In the genomic region with DNA sequence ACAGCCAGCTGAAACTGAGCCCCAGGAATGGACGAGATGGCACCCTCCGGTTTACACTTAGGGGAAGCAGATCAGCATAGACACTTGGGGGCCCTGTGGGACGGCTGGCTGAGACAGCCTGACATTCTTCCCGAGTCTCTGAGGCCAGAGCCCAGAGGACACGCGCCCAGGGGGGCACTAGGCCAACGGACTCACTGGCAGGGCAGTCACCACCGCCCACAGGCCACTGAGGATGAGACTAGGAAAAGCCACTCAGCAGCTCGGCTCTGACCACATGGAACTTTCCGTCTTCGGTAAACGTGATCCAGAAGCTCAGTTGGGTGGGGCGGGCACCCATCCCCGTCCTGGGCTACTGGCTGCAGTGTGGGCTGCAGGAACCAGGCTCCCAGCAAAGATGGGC, we compare ENCODE assay signal across 11 mouse cellular contexts. TPM values are rescaled to one million over a fixed set of nuclear protein-coding genes. Genes with fewer than 3 reads are reported as not detected.
DNase-seq lines count a peak whose midpoint lies in the region; ATAC-seq and TF ChIP-seq lines count a peak whose summit lies in the region.
"Had no signal": no experiment of that assay in that cellular context is flagged by ENCODE, and none has a peak within 500 bp of the region (broad histone marks: within the 10 kb centered on the region; RNA-seq: fewer than 3 reads in every experiment).

No protein-coding gene starts in this region.

- TF ChIP-seq CTCF in lung, postnatal 0 days (IDR thresholded peaks at IDR 0.05), result no peak
- no peak for TF ChIP-seq CTCF in intestine, postnatal 0 days (IDR thresholded peaks at IDR 0.05; ENCODE audit: low read depth)

- no peak overlapping the region for H3K4me2 ChIP-seq in forebrain, embryonic 12.5 days
- no peak overlapping the region for H3K4me2 ChIP-seq in forebrain, embryonic 11.5 days (ENCODE audit: low read depth, low read length, severe bottlenecking)
- no peak overlapping the region for H3K4me2 ChIP-seq in lung, postnatal 0 days (replicated peaks; ENCODE audit: low read depth, low read length)
- H3K4me2 ChIP-seq in embryonic facial prominence, embryonic 15.5 days (replicated peaks), result no peak overlapping the region
- no peak overlapping the region for H3K4me2 ChIP-seq in intestine, postnatal 0 days (replicated peaks; ENCODE audit: low read depth)
- H3K4me2 ChIP-seq: hindbrain, embryonic 15.5 days had no signal

- DNase-seq in forebrain, embryonic 11.5 days (ENCODE audit: low spot score), result no peak
- peak; percentile 50 for DNase-seq in lung, postnatal 14 days
- no peak for DNase-seq in lung, postnatal 0 days (ENCODE audit: low spot score)
- DNase-seq in B cell, adult 2 months, result no peak
- no peak for DNase-seq in layer of hippocampus, adult 8-10 months (ENCODE audit: low spot score in 2 of 2)
- DNase-seq: layer of hippocampus, postnatal 36 days had no signal

- H3K4me1 ChIP-seq in forebrain, embryonic 12.5 days, result peaks cover 55% of the 10 kb centered on the region
- peaks cover 7% of the 10 kb centered on the region; the same call in 1 of the 2 replicates for H3K4me1 ChIP-seq in forebrain, embryonic 11.5 days (replicated peaks; ENCODE audit: control insufficient read depth, insufficient read depth, low read length)
- peaks cover 13% of the 10 kb centered on the region for H3K4me1 ChIP-seq in lung, postnatal 0 days (ENCODE audit: insufficient read depth, low read depth, low read length)
- peaks cover 50% of the 10 kb centered on the region for H3K4me1 ChIP-seq in embryonic facial prominence, embryonic 15.5 days
- H3K4me1 ChIP-seq in intestine, postnatal 0 days (replicated peaks; ENCODE audit: control insufficient read depth, insufficient read depth, low read length), result no peaks in the 10 kb centered on the region

- H3K9ac ChIP-seq in forebrain, embryonic 12.5 days, result no peak overlapping the region
- H3K9ac ChIP-seq in forebrain, embryonic 11.5 days (ENCODE audit: low read length), result no peak overlapping the region
- no peak overlapping the region for H3K9ac ChIP-seq in lung, postnatal 0 days (replicated peaks; ENCODE audit: low read depth)
- no peak overlapping the region for H3K9ac ChIP-seq in embryonic facial prominence, embryonic 15.5 days
- H3K9ac ChIP-seq in intestine, postnatal 0 days (ENCODE audit: low read depth, low read length), result no peak overlapping the region
- H3K9ac ChIP-seq: hindbrain, embryonic 15.5 days had no signal

- H3K27me3 ChIP-seq in forebrain, embryonic 12.5 days, result no peaks in the 10 kb centered on the region
- H3K27me3 ChIP-seq in forebrain, embryonic 11.5 days (ENCODE audit: control insufficient read depth, insufficient read depth, low read length), result no peaks in the 10 kb centered on the region
- no peaks in the 10 kb centered on the region for H3K27me3 ChIP-seq in lung, postnatal 0 days (replicated peaks; ENCODE audit: insufficient read depth, low read length)
- H3K27me3 ChIP-seq in embryonic facial prominence, embryonic 15.5 days, result no peaks in the 10 kb centered on the region
- no peaks in the 10 kb centered on the region for H3K27me3 ChIP-seq in intestine, postnatal 0 days (replicated peaks; ENCODE audit: control insufficient read depth, insufficient read depth, low read length)
- H3K27me3 ChIP-seq: CH12.LX; hindbrain, embryonic 15.5 days had no signal

- ATAC-seq in forebrain, embryonic 12.5 days (ENCODE audit: low FRiP score), result no peak
- no peak for ATAC-seq in forebrain, embryonic 11.5 days (replicated peaks; ENCODE audit: low FRiP score)
- no peak for ATAC-seq in lung, postnatal 0 days
- no peak for ATAC-seq in embryonic facial prominence, embryonic 15.5 days (ENCODE audit: insufficient number of reproducible peaks, low FRiP score, low TSS enrichment, low read depth)
- no peak for ATAC-seq in intestine, postnatal 0 days

- peak overlapping the region; percentile 31; the same call in 1 of the 2 replicates for H3K27ac ChIP-seq in forebrain, embryonic 12.5 days
- H3K27ac ChIP-seq in forebrain, embryonic 11.5 days (ENCODE audit: low read depth, low read length), result no peak overlapping the region
- H3K27ac ChIP-seq in lung, postnatal 0 days (ENCODE audit: low read length), result no peak overlapping the region
- peak overlapping the region; percentile 92 for H3K27ac ChIP-seq in embryonic facial prominence, embryonic 15.5 days (replicated peaks)
- H3K27ac ChIP-seq in intestine, postnatal 0 days (ENCODE audit: low read depth, low read length), result peak overlapping the region; percentile 21; the same call in 1 of the 2 replicates
- H3K27ac ChIP-seq: hindbrain, embryonic 15.5 days had no signal

- peaks cover 98% of the 10 kb centered on the region for H3K36me3 ChIP-seq in forebrain, embryonic 12.5 days (replicated peaks)
- peaks cover 19% of the 10 kb centered on the region for H3K36me3 ChIP-seq in forebrain, embryonic 11.5 days (ENCODE audit: control insufficient read depth, insufficient read depth, low read length)
- peaks cover 5% of the 10 kb centered on the region; the same call in 1 of the 2 replicates for H3K36me3 ChIP-seq in lung, postnatal 0 days (ENCODE audit: insufficient read depth, low read length)
- peaks cover 57% of the 10 kb centered on the region for H3K36me3 ChIP-seq in embryonic facial prominence, embryonic 15.5 days
- peaks cover 16% of the 10 kb centered on the region for H3K36me3 ChIP-seq in intestine, postnatal 0 days (ENCODE audit: control insufficient read depth, insufficient read depth)

- 92% methylated on average over 14 of the region's 14 CpGs for WGBS in forebrain, embryonic 12.5 days
- WGBS in forebrain, embryonic 11.5 days, result 92% methylated on average over 14 of the region's 14 CpGs
- 70% methylated on average over 12 of the region's 14 CpGs for WGBS in lung, postnatal 0 days
- 63% methylated on average over 14 of the region's 14 CpGs for WGBS in embryonic facial prominence, embryonic 15.5 days
- WGBS in intestine, postnatal 0 days, result 79% methylated on average over 14 of the region's 14 CpGs

- no peak for TF ChIP-seq EP300 in lung, postnatal 0 days (IDR thresholded peaks at IDR 0.05)

- no peaks in the 10 kb centered on the region for H3K9me3 ChIP-seq in forebrain, embryonic 12.5 days
- no peaks in the 10 kb centered on the region for H3K9me3 ChIP-seq in forebrain, embryonic 11.5 days (ENCODE audit: control insufficient read depth, low read length)
- no peaks in the 10 kb centered on the region for H3K9me3 ChIP-seq in lung, postnatal 0 days (ENCODE audit: low read length)
- H3K9me3 ChIP-seq in embryonic facial prominence, embryonic 15.5 days (replicated peaks), result no peaks in the 10 kb centered on the region
- H3K9me3 ChIP-seq in intestine, postnatal 0 days (ENCODE audit: control insufficient read depth), result no peaks in the 10 kb centered on the region
- H3K9me3 ChIP-seq: hindbrain, embryonic 15.5 days had no signal

- H3K4me3 ChIP-seq in forebrain, embryonic 12.5 days (replicated peaks), result no peak overlapping the region
- no peak overlapping the region for H3K4me3 ChIP-seq in forebrain, embryonic 11.5 days (ENCODE audit: low read depth, low read length)
- H3K4me3 ChIP-seq in lung, postnatal 0 days (ENCODE audit: low read depth, low read length), result no peak overlapping the region
- no peak overlapping the region for H3K4me3 ChIP-seq in embryonic facial prominence, embryonic 15.5 days (replicated peaks)
- H3K4me3 ChIP-seq in intestine, postnatal 0 days (ENCODE audit: low read depth, low read length), result no peak overlapping the region
- H3K4me3 ChIP-seq: hindbrain, embryonic 15.5 days had no signal

RNA-seq across cellular contexts. Expression of a gene that starts 9.0 kb away (rescaled TPM):
- 84.5 and 88.0 TPM in 2 replicates for polyA plus RNA-seq in forebrain, embryonic 12.5 days (2016; fragmentation: Nextera tagmentation; extraction: Ambion mirVana)
- 83.3 and 91.5 TPM in 2 replicates for polyA plus RNA-seq in forebrain, embryonic 11.5 days (2014; fragmentation: Nextera tagmentation; extraction: Ambion mirVana)
- 18.2 and 19.8 TPM in 2 replicates for polyA plus RNA-seq in lung, postnatal 0 days (2015; fragmentation: Nextera tagmentation; extraction: Ambion mirVana)
- polyA plus RNA-seq in embryonic facial prominence, embryonic 15.5 days (2015; fragmentation: Nextera tagmentation; extraction: Ambion mirVana), result 42.3 and 43.7 TPM in 2 replicates
- polyA plus RNA-seq in intestine, postnatal 0 days (2015; fragmentation: Nextera tagmentation; extraction: Ambion mirVana), result 21.4 and 23.6 TPM in 2 replicates
- 100 to 1,000 TPM; 160 to 168 (median 167) TPM for total RNA-seq in layer of hippocampus, adult 8-10 months (2022)

RNA-seq across cellular contexts. Expression of a gene that starts 32.8 kb away (rescaled TPM):
- 30.9 and 32.8 TPM in 2 replicates for polyA plus RNA-seq in forebrain, embryonic 12.5 days (2016; fragmentation: Nextera tagmentation; extraction: Ambion mirVana)
- polyA plus RNA-seq in forebrain, embryonic 11.5 days (2014; fragmentation: Nextera tagmentation; extraction: Ambion mirVana), result 41.8 and 45.4 TPM in 2 replicates
- polyA plus RNA-seq in lung, postnatal 0 days (2015; fragmentation: Nextera tagmentation; extraction: Ambion mirVana), result 23.1 and 25.5 TPM in 2 replicates
- 31.8 and 36.0 TPM in 2 replicates for polyA plus RNA-seq in embryonic facial prominence, embryonic 15.5 days (2015; fragmentation: Nextera tagmentation; extraction: Ambion mirVana)
- 7.1 and 7.3 TPM in 2 replicates for polyA plus RNA-seq in intestine, postnatal 0 days (2015; fragmentation: Nextera tagmentation; extraction: Ambion mirVana)
- 10 to 100 TPM; 18.1 to 25.0 (median 22.8) TPM for total RNA-seq in layer of hippocampus, adult 8-10 months (2022)
- total RNA-seq: CH12.LX had no signal

Comparison
In these comparisons a context has a peak if more than half of its experiments do, and no peak if none do; other contexts are left out.
1. H3K27ac ChIP-seq: peak in forebrain, embryonic 12.5 days (single experiment), embryonic facial prominence, embryonic 15.5 days (single experiment) and intestine, postnatal 0 days (single experiment); none in forebrain, embryonic 11.5 days (single experiment) and lung, postnatal 0 days (single experiment).